Mouse (Mus musculus) testis, adult 2 months (tissue): ENCODE measurements around the gene Neurod4. TPM values are rescaled to one million over a fixed set of nuclear protein-coding genes. Genes with fewer than 3 reads are reported as not detected.

Experiments
- H3K27ac ChIP-seq: fragments of 200-500 bp; 2 replicates; pipeline ENCODE4 v1.5.1; 2012; ENCODE audit warnings: low read depth, low read length; ENCODE audit not compliant: control insufficient read depth, insufficient read depth
- H3K27me3 ChIP-seq: fragments of 200-500 bp; 2 replicates; pipeline ENCODE4 v1.6.1; 2012; ENCODE audit warnings: mild to moderate bottlenecking, low read length, moderate library complexity; ENCODE audit not compliant: control insufficient read depth, insufficient read depth
- H3K36me3 ChIP-seq: fragments of 200-500 bp; 2 replicates; pipeline ENCODE4 v1.6.1; 2012; ENCODE audit warnings: mild to moderate bottlenecking, low read length; ENCODE audit not compliant: control insufficient read depth, insufficient read depth
- H3K4me1 ChIP-seq: fragments of 200-500 bp; 2 replicates; pipeline ENCODE4 v1.6.1; 2012; ENCODE audit warnings: low read length; ENCODE audit not compliant: control insufficient read depth, insufficient read depth
- H3K4me3 ChIP-seq: fragments of 200-500 bp; 2 replicates; pipeline ENCODE4 v1.5.1; 2012; ENCODE audit warnings: low read depth, mild to moderate bottlenecking, low read length, moderate library complexity, mixed read lengths; ENCODE audit not compliant: control insufficient read depth
- CTCF ChIP-seq: fragments of 200-500 bp; IDR thresholded peaks from 2 replicates; pipeline ENCODE4 v1.5.1; 2012; ENCODE audit warnings: low read depth, mild to moderate bottlenecking, inconsistent platforms, low read length, moderate library complexity; ENCODE audit not compliant: control insufficient read depth, insufficient read depth, insufficient replicate concordance
- POLR2A ChIP-seq: fragments of 200-500 bp; IDR thresholded peaks from 2 replicates; pipeline ENCODE4 v1.6.1; 2012; ENCODE audit warnings: low read depth, mild to moderate bottlenecking, inconsistent platforms, low read length, moderate library complexity; ENCODE audit not compliant: control insufficient read depth
- polyA plus RNA-seq: library from polyadenylated mRNA; depleted of rRNA; stranded (reverse); fragments of >200 nt; gene quantifications from 2 replicates; pipeline ENCODE4 v1.2.3, GENCODE M21; 2012; rRNA removed

Neurod4 gene
- polyA plus RNA-seq, 1 experiment = not detected

DNA sequence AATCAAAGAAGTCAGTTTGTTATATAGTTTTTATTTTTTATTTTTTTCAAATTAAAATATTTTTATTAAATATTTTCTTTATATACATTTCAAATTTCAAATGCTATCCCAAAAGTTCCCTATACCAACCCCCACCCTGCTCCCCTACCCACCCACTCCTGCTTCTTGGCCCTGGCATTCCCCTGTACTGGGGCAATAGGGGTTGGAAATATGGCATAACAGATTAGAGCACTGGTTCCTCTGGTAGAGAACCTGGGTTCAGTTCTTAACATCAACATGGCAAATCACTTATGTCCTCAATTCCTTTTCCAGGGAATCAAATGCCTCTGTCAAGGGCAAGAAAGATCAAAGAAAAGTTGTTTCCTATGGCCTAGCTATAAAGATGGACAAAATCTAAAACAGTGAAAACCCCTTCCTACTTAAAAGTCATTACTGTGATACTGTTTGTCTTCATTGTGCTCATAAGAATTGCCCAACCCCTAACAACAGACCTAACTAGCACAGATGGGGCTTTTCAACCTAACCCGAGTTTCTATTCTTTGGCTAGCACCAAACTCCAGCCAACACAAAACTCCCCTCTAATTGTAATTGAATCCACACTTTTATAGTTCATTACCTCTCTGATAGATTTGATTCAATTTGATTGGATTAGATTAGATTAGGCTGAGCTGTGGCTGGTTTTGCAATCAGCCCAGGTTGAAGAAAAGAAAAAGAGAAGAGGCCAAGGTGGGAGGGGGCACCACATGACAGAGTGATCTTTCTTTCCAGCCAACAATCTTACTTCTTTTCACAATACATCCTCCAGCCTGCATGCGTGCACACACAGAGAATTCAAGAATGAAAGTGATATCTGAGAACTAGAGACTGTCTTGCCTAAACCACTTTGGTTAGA, 41.5 kb downstream of the Neurod4 start:
- H3K36me3 ChIP-seq = no peaks in the 10 kb centered on the region
- no peaks in the 10 kb centered on the region for H3K4me1 ChIP-seq
- no peak overlapping the region for H3K27ac ChIP-seq
- no peaks in the 10 kb centered on the region for H3K27me3 ChIP-seq
- TF ChIP-seq CTCF = no peak
- no peak for TF ChIP-seq POLR2A
- H3K4me3 ChIP-seq = no peak overlapping the region

DNA sequence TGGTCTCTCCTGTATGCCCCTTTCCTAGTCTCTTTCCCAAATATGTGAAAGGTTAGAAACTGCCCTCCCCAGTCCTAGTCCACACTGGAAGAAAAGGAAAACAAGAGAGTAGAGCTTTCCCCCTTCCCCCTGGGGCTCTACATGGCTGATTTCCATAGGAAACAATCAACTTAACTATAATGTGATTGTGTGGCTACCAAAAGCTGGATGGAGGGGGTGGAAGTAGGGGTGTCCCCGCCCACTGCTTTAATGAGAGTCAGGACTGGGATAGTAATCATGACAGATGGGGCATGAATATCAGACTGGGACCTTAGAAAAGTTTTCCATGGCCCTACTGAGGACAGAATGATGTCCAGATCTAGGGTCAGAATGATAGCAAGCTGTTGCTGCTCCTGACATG, 45.5 kb downstream of the Neurod4 start:
- H3K4me3 ChIP-seq = no peak overlapping the region
- H3K36me3 ChIP-seq = no peaks in the 10 kb centered on the region
- H3K4me1 ChIP-seq = no peaks in the 10 kb centered on the region
- no peak overlapping the region for H3K27ac ChIP-seq
- TF ChIP-seq POLR2A (no peak), CTCF (no peak)
- H3K27me3 ChIP-seq = no peaks in the 10 kb centered on the region

DNA sequence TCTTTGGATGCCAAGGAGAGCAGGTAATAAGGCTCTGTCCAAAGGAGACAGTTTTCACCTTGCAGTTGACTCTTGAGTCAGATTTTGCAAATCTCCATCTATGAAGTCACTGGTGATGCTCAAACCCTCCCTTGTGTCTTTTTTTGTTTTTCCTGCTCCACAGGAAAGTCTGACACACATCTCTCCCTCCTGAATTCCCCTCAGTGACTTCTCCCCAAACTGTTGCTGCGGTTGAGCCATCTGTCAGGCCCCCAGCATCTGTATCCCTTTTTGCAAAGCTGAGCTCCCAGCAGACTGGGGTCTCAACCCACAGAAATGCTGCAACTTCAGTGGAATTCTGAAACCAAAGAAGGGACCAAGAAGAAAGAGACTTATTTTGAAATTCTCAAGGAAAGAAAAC, 47.9 kb downstream of the Neurod4 start:
- no peaks in the 10 kb centered on the region for H3K36me3 ChIP-seq
- H3K4me1 ChIP-seq = no peaks in the 10 kb centered on the region
- TF ChIP-seq CTCF = no peak
- TF ChIP-seq POLR2A = no peak
- H3K27ac ChIP-seq = no peak overlapping the region
- H3K4me3 ChIP-seq = no peak overlapping the region
- H3K27me3 ChIP-seq = no peaks in the 10 kb centered on the region

DNA sequence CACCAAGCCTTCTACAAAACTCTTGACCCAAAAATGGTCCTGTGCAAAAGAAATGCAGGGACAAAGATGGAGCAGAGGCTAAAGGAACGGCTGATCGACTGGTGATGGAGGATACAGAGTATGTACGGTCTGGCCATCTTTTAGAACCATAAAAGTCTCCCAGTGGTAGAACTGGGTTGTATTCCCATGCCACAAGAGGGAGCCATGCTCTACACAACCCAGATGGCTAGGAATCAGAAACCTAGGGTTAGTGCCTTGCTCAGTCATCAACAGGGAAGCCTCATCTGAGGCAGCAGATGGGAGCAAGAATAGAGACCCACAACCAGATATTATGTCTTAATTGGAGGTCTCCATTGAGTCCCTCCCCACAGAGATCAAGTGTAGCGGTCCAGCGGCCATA, 50.5 kb downstream of the Neurod4 start:
- Histone ChIP-seq H3K4me1 (no peaks in the 10 kb centered on the region), H3K27me3 (no peaks in the 10 kb centered on the region), H3K27ac (no peak overlapping the region), H3K4me3 (no peak overlapping the region), H3K36me3 (no peaks in the 10 kb centered on the region)
- TF ChIP-seq POLR2A (no peak), CTCF (no peak)

DNA sequence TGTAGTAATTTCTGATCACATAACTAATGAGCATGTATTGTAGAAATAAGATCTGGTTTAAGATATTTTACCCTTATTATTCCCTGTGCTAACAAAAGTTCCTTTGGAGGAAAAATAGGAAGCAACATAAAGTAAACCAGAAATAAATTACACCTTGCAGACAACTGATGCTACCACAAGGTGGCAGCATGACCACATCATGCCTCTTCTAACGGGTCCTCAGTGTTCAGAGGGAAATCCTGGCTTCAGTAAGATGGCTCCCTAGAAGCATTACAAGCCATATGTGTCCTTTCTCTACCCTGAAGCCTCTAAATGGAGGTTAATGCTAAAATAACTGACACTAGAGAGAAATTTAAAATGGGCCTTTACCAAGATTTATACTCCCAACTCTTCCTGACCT, 51.8 kb downstream of the Neurod4 start:
- Histone ChIP-seq H3K4me3 (no peak overlapping the region), H3K27ac (no peak overlapping the region)
- TF ChIP-seq CTCF = peak; percentile 12; the same call in 1 of the 2 replicates
- no peak for TF ChIP-seq POLR2A

DNA sequence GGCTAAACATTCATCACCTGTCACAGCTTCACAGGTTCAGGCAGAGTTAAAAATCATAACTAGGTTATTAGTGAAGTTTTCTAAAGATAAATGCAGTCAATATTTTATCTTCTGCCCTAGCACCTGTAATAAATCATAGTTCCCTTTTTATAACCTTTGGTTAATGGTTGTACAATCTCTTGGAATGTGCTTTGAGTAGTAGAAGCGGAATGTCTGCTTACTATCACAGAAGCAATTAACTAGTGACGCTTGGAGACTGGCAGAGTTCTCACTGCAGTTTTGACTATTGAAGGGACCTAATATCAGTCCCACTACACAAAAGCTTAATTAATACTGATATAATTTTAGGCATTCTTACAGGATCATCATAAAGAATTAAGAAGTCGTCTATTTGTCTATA, 55.0 kb downstream of the Neurod4 start:
- TF ChIP-seq CTCF (no peak), POLR2A (no peak)
- H3K4me3 ChIP-seq = no peak overlapping the region
- no peaks in the 10 kb centered on the region for H3K36me3 ChIP-seq
- H3K4me1 ChIP-seq = no peaks in the 10 kb centered on the region
- no peaks in the 10 kb centered on the region for H3K27me3 ChIP-seq
- H3K27ac ChIP-seq = no peak overlapping the region

More for the DNA sequence above, 51.8 kb downstream of the Neurod4 start:
- Histone ChIP-seq H3K36me3 (no peaks in the 10 kb centered on the region), H3K27me3 (no peaks in the 10 kb centered on the region), H3K4me1 (no peaks in the 10 kb centered on the region)

Other genes with a start within 250 kb of the Neurod4 start
- not detected in 2 replicates for gene Olfr821, start 249.9 kb downstream of the Neurod4 start, polyA plus RNA-seq
- gene Olfr822, start 209.0 kb downstream of the Neurod4 start, polyA plus RNA-seq = not detected in 2 replicates
- not detected in 2 replicates for gene Olfr823, start 164.9 kb downstream of the Neurod4 start, polyA plus RNA-seq
- gene Olfr824, start 150.2 kb downstream of the Neurod4 start, polyA plus RNA-seq = not detected in 2 replicates
- not detected in 2 replicates for gene Olfr825, start 113.5 kb downstream of the Neurod4 start, polyA plus RNA-seq
- gene Olfr826, start 96.1 kb downstream of the Neurod4 start, polyA plus RNA-seq = not detected in 2 replicates
- not detected in 2 replicates for gene Olfr827, start 65.8 kb downstream of the Neurod4 start, polyA plus RNA-seq
- not detected in 2 replicates for gene Tespa1, start 42.6 kb upstream of the Neurod4 start, polyA plus RNA-seq
- gene Vmn2r84, start 114.1 kb upstream of the Neurod4 start, polyA plus RNA-seq = not detected in 2 replicates
- gene Vmn2r85, start 149.5 kb upstream of the Neurod4 start, polyA plus RNA-seq = not detected in 2 replicates
- 0.01 and 0.02 TPM in 2 replicates for gene Vmn2r86, start 175.8 kb upstream of the Neurod4 start, polyA plus RNA-seq
- gene Vmn2r87, start 217.2 kb upstream of the Neurod4 start, polyA plus RNA-seq = not detected in 2 replicates